Mouse (Mus musculus): ENCODE measurements around the gene Fgfrl1.

DNA sequence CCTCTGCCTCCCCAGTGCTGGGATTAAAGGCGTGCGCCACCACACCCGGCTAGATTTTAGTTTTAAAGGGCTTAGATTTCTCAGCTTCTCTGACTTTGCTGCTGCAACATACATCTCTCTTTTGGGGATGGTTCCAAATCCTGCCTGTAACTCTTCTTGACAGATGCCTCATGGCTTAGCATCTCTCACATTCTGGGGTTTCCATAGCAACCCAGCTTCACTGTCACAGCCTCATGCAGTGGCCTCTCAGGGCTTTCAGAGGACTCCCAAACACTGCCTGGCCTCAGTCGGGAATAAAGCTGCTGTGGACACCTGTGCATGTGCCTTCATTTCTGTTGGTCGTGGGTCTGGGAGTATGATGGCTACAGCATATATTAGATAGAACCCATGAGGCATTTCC lies 3.1 kb upstream of the Fgfrl1 start:
- TF ChIP-seq POLR2A (IDR thresholded peaks at IDR 0.05; ENCODE audit: extremely low read depth, insufficient read depth, low read length) (no peak), CTCF (IDR thresholded peaks at IDR 0.05; ENCODE audit: extremely low read depth, insufficient read depth, low read length) (no peak)
